Mouse (Mus musculus): ENCODE measurements around the gene Ulbp1.
A peak's percentile ranks its signal among the peaks of the same experiment; 100 is the strongest.
"Not testable (repeated sequence)": the region's sequence is repeated elsewhere in the genome, so short reads cannot be mapped to it uniquely, and the experiment has no call there.

Gene Ulbp1

DNA sequence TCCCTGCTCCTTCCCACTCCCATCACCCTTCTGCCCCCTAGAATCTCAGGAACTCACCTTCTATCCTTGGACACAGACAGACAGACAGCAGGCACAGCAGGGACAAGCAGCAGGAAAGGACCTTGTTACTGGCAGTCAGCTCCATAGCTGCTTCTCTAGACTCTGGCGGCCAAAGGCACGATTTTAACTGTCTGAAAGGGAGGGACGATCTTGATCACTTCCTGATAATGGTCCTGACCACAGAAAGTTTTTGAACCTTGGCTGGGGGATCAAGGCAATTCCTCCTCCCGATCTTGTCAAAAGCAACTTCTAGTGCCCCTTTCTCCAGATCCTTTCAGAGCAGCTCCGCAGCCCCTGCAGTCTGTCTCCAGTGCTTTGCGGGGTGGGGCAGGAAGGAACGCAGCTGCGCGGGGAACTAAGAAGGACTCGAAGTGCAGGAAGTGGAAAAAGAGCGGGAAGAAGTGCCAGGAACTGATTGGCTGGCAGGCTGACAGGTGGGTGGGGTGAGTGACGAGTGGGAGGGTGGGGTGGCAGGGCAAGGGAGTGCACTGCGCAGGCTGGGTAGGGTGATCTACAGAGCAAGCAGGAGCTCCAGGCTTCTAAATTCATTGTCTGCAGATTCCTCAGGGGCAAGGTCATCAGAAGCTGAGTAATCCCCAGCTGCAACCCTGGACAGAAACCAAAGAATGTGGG, at the start of gene Ulbp1:
Gene Ulbp1 (minus strand): TSS at position 442 of the 693 bp plus-strand sequence.
- DNase-seq (ENCODE audit: low spot score) = no peak

DNA sequence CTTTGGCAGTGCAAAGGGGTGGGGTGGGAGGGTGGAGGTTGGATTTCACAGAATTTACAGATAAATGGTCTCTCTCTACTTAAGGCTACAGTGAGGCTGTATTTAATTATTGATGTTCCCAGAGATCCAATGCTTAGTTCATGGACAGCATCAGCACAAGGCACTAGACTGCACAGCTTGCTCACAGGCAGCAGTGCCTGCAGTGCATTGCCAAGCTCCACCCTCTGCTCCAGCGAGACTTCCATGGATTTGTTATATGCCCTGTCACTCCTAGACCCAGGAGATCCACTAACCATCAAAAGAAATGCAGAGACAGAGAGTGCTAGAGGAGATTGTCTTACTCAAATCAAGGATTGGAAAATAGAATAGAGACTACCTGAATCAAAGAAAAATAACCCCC, 24.7 kb upstream of the Ulbp1 start:
- not testable (repeated sequence) for DNase-seq (ENCODE audit: low spot score)

DNA sequence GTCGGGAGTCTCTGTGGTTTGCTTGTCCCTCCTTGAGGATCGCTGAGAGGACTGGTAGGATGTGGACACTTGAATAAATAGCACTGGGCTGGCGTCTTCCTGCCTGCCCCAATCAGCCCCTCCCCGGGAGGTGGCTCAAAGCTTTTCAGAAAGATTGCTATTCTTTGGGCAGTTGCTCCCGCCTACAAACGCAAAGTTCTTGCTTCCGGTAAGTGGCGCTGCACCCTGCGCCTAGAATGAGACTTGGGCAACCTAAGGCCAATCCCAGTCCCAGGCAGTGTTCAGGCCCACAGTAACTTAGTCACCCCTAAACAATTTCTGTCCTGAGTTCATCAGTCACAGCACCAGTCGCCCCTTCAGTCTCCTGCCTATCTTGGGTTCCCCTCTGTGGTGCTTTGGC, 18.9 kb upstream of the Ulbp1 start:
- peak; percentile 34 for DNase-seq (ENCODE audit: low spot score)

DNA sequence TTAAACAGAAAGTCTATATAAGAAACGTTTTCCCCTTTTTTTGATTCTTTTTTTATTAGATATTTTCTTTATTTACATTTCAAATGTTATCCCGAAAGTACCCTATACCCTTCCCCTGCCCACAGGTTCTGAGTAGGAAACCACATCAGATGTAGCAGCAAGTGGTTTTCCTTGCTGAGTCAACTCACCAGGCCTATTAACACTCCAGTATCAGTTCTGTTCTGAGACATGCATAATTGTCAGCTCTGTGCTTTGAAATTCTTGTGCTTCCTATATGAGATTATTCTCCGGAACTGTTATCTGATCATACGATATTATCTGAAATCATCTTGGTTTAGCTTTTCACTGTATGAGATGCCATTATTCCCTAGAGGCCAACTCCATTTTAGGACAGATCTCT, 10.2 kb upstream of the Ulbp1 start:
- no peak for DNase-seq (ENCODE audit: low spot score)

DNA sequence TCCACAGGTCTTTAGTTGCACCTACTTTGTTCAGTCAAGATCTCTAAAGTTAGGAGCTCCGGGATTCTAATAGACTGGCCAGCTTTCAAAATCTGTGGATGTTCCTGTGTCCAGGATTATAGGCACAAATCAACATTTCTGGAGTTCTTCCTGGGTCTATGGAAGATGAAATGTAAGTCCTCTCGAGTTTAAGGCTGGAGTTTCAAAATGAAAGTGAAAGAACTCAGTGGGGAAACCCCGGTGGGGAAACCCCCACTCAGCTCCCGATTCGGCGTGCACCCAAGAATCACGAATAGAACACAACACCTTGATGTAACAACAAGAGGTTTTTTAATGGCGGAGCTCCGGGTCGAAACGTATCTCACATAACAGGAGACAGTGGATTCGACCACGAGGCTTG, 787 bp upstream of the Ulbp1 start:
- DNase-seq (ENCODE audit: low spot score) = not testable (repeated sequence)

DNA sequence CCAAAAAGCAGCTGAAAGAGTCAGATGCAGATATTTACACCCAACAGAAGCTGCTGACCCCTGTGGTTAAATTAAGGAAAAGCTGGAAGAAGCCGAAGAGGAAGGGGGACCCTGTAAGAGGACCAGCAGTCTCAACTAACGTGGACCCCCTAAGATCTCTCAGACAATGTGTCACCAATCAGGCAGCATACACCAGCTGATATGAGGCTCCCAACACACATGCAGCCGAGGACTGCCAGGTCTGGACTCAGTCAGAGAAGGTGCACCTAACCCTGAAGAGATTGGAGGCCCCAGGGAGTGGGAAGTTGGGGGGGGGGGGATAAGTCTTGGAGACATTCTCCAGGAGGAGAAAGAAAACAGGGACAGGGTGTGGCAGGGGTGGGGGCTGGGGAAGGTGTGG, 1.8 kb downstream of the Ulbp1 start:
- no peak for DNase-seq (ENCODE audit: low spot score)

DNA sequence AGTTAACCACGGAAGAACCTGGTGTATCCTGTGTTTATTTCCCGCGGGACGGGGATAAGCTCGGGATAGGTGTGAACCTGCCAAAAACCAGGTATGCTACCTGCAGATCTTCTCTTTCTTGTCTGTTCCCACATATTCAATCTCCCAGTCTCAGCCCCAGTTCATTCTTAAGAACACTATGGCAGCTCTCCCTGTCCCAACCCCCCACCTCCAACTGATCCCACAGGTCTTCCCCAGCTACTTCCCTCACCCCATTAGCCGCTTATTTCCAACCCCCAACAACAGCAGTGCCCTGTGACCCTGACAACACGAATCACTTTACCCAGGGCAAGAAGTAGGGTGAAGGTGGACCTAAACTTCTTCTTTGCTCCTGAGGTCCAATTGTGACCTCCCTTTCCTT, 3.0 kb downstream of the Ulbp1 start:
- DNase-seq (ENCODE audit: low spot score) = no peak

DNA sequence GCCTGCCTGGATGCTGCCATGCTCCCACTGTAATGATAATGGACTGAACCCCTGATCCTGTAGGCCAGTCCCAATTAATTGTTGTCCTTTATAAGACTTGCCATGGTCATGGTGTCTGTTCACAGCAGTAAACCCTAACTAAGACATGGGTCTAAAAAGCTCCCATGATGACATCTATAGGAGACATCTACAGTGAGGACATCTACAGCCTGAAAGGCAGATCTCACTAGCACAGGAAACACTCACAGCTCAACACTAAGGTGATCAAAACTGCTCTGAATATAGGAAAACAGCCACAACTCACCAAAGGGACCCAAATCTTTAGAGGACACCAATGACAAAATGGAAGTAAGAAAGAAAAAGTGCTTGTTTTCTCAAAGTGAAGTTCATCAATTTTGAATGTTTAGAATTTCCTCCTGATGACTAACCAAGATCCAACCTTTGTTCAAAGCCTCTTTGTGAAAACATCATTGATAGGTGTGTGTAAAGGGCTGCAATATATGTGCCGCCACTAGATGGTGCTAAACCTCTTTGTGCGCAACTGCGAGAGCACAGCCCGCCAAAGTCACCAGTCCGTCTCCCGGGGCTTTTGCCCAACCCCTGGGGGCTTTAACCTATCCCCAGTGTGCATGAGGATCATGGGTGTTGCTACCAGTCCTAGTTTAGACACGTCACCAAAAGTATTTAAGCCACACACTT, 3.6 kb downstream of the Ulbp1 start:
- not testable (repeated sequence) for DNase-seq (ENCODE audit: low spot score)

DNA sequence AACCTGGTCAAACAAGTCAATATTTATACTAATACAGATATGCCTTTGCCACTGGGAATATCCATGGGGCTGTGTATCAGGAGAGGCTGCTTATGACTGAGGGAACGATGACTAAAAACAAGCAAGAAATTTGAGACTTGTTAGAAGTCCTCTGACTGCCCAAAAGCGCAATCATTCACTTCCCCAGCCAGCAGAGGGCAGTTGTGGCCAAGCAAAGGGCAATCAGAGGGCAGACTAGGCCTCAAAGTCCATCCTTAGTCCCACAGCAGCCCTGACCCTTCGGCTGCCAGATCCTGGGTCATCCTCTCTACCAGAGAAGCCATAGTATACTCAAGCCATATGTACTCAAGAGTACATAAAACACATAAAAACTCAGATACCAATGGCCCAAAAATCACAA, 11.4 kb downstream of the Ulbp1 start:
- DNase-seq (ENCODE audit: low spot score) = peak; percentile 23

DNA sequence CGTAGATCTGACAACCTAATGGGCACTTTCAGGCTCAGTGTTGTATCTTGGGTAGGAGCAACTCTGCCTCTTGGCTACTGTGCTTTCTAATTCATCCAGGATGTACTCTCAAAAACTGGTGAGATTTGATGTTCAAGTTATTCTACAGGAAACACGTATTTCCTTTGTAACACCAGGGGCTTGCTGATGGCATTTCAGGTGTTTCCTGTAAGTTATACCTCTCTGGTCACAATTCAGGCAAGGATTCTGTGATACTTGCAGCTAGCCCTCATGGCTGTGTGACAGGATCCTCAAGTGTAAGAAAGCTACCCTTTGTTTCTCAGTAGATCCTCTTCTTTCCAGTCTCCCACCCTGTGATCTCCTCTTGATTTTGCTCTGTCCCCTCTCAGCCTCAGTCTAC, 34.5 kb downstream of the Ulbp1 start:
- DNase-seq (ENCODE audit: low spot score) = no peak

DNA sequence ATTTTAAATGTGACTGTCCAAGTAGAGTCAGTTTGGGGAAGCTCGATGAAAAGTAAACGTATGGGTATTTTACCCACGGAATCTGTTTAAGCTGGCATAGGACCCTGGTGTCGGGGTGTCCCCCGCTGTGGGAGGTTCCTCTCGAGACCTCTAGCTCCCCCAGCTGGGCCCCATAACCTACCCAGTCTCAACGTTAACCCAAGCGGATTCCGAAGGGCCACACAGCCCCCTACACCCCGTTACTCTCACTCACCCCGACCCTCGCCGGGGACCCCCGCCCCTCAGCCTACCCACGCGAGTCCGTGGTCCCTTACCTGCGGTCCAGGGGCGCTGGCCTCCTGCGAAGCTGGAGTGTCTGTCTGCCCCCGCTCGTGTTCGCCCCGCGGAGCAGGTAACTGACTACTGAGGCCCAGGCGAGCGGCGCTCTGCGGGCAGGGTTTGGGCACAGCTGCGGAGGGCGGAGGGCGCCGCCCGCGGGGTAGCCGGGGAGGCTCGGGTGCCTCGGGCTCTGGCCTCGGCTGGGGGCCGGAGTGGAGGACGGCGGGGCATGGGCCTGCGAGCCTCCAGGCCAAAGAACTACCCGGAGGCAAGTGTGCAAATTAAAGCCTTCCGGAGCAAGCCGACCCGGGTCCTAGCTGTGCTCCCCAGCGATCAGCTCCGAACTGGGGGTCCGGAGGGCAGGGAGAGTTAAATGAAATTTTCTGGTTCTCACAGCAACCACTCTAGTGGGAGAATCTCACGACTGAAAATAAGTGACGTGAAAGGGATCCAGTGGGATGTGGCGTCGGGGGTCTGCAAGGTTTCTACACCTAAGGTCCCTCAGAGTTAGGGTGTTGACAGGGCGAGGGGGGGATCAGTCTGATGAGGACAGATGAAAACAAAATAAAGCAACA, 80.0 kb downstream of the Ulbp1 start:
- DNase-seq (ENCODE audit: low spot score) = no peak

DNA sequence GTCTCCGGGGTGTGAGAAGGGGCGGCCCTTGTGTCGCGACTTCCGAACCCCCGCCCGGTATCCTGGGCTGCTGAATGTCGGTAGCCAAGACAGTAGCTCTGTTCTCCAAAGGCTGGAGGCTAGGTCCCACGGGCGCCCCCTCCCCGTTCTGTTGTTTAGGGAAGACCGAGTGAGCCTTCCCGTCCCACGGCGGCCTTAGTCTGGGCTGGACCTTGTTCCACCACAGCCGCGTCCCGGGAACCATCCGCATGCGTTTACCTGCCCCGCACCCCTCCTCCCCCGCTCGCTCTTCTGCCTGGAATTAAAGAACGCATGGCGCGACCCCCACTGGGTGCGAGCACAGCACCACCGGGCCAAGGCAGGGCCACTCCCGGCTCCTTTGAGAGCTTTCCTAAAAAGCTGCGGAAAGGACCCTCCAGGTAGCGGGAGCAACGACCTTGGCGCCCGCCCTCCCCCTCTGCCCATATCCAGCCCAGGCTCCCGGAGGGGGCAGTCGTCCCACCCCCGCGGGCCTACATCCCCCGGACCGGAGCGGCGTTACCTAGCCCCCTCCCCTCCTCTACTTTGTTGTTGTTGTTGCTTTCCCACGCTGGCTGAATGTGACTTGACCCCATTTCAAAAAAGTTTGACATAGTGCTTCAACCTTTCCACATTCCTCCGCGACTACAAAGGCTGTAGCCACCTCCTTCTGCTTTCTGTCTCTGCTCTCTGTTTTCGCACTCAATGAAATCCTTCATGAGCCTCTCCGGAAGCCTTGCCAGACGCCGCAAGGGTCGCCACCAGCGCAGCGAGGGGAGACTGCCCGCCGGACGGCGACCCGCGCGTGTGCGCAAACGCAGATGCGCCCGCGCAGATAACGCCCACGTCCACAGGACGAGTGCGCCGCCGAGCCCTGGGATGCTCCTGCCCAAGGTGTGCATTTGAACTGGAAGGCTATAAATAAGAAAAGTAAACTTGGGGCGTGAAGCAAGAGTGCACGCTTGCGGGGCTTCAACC, 81.2 kb downstream of the Ulbp1 start:
- DNase-seq (ENCODE audit: low spot score) = peak; percentile 58

DNA sequence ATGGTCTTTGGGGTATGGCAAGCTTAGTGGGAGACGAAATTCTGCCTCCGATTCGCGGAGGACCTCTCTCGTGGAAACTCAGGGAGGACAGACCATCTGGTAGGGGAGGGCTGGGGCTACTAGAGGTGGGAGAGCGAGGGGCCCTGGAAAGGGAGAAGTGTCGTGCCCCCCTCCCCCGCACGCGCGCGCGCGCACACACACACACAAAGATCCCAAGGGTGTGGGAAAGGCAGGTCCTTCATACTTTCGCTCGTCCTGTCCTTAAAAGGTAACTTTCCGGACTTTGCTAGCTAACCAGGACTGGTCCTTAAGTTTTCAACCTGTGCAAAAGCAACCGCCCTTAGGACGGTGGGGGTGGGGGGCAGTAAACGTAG, 81.9 kb downstream of the Ulbp1 start:
- DNase-seq (ENCODE audit: low spot score) = peak; percentile 24

DNA sequence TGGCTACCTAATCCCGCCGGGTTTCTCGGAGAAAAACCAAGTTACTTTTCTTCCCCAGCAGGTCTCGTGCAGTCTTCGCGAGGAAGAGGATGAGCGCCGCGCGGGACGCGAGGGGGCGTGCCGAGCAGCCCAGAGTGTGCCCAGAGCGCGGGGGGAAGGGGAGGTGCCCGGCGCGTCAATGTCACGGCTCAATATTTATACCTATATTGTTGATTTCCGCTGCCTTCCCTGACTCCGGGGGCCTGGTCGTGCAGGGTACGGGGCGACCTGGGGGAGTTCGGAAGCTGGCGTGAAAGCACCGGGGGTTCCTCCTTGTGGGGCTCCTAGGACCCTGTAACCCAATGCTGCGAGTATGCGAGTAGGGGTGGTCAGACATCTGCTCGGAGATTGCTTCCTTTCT, 82.3 kb downstream of the Ulbp1 start:
- DNase-seq (ENCODE audit: low spot score) = peak; percentile 53
